Mouse (Mus musculus) heart, adult 2 months (tissue): ENCODE measurements at regions not wholly inside any gene's neighbourhood (a gene's known extent, or its start where the extent isn't known, plus 50 kb on each side); places are given as distances from the start of the nearest gene placed in this dataset.

Experiments used
- DNase-seq, 2 experiments: peaks; one replicate each; pipeline ENCODE4 v3.0.0; 2021
- H3K27ac ChIP-seq: fragments of 200-600 bp; 2 replicates; pipeline ENCODE4 v1.8.1; 2022
- H3K27me3 ChIP-seq: fragments of 200-500 bp; 2 replicates; pipeline ENCODE4 v1.6.1; 2012; ENCODE audit warnings: mild to moderate bottlenecking, low read length, inconsistent platforms, mixed read lengths; ENCODE audit not compliant: control insufficient read depth, insufficient read depth
- H3K36me3 ChIP-seq: fragments of 200-500 bp; 2 replicates; pipeline ENCODE4 v1.6.1; 2012; ENCODE audit warnings: low read length, inconsistent platforms; ENCODE audit not compliant: control insufficient read depth, insufficient read depth
- H3K4me1 ChIP-seq: fragments of 200-500 bp; 2 replicates; pipeline ENCODE4 v1.6.1; 2011; ENCODE audit warnings: low read length; ENCODE audit not compliant: control insufficient read depth, insufficient read depth
- H3K4me3 ChIP-seq: fragments of 200-600 bp; 2 replicates; pipeline ENCODE4 v1.8.1; 2022
- H3K79me2 ChIP-seq: fragments of 200-500 bp; replicated peaks from 2 replicates; pipeline ENCODE4 v1.6.1; 2012; ENCODE audit warnings: mild to moderate bottlenecking, inconsistent platforms, low read length, moderate library complexity, mixed read lengths; ENCODE audit not compliant: control insufficient read depth, insufficient read depth
- H3K9ac ChIP-seq: fragments of 200-500 bp; 2 replicates; pipeline ENCODE4 v1.6.1; 2012; ENCODE audit warnings: low read depth, mild to moderate bottlenecking, control low read depth, inconsistent platforms, low read length, mixed read lengths
- CTCF ChIP-seq: fragments of 200-600 bp; IDR thresholded peaks from 2 replicates; pipeline ENCODE4 v1.8.1; 2022; ENCODE audit warnings: antibody characterized with exemption, mild to moderate bottlenecking, moderate library complexity
- EP300 ChIP-seq: fragments of 200-500 bp; IDR thresholded peaks from 2 replicates; pipeline ENCODE4 v1.6.1; 2011; ENCODE audit warnings: low read depth, low read length, control low read depth; ENCODE audit not compliant: insufficient read depth
- POLR2A ChIP-seq: fragments of 200-500 bp; IDR thresholded peaks from 2 replicates; pipeline ENCODE4 v1.6.1; 2011; ENCODE audit warnings: mild to moderate bottlenecking, low read depth, low read length, control low read depth; ENCODE audit not compliant: insufficient read depth
- WGBS: fragments of 180-500 bp; shearing (Covaris S2); methylation state at CpG from one replicate; pipeline ENCODE4 v1.1.7; 2018; 5-methylcytosine and 5-hydroxymethylcytosine counted together
- intact Hi-C: fragments of 180-260 bp; cut with DNase I; formaldehyde crosslinking; loops from one replicate; pipeline ENCODE4 v1.15.1; 2025

GRCm38 (mm10) chr8:49799236-49799635, 955.5 kb upstream of the Tenm3 start:
- WGBS, result 67% methylated on average over 2 of the region's 2 CpGs

GRCm38 (mm10) chr8:49796741-49797140, 953.0 kb upstream of the Tenm3 start:
- no peak for TF ChIP-seq EP300
- no peak for TF ChIP-seq POLR2A
- no peak for TF ChIP-seq CTCF
- no peak for DNase-seq
- 75% methylated on average over 3 of the region's 3 CpGs for WGBS

More at GRCm38 (mm10) chr8:49799236-49799635, 955.5 kb upstream of the Tenm3 start:
- H3K27me3 ChIP-seq, result no peaks in the 10 kb centered on the region
- no peak overlapping the region for H3K4me3 ChIP-seq
- H3K9ac ChIP-seq, result no peak overlapping the region
- no peak overlapping the region for H3K27ac ChIP-seq
- TF ChIP-seq POLR2A (no peak), CTCF (no peak), EP300 (no peak)
- H3K79me2 ChIP-seq, result no peaks in the 10 kb centered on the region
- no peaks in the 10 kb centered on the region for H3K4me1 ChIP-seq
- DNase-seq, result no peak
- intact Hi-C loops, result no loop called here
- H3K36me3 ChIP-seq, result no peaks in the 10 kb centered on the region

DNA sequence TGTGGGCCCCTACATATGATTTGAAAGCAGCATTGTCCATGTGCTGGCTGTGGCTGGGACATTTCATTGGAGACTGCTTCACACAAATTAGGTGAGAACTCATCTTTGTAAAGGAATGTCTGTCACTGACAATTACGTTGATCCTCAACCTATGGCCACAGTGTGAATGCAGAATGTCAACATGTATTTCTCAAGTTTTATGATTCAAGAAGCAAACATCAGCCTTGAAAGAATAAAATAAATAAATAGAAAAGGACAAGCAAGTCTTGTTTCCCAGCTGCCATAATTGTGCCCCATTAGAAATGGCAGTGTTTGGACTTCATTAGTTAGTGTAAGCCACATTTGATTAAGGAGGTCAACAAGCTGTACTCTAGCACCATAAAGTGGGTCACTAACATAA, 950.7 kb upstream of the Tenm3 start:
- no peak for TF ChIP-seq EP300
- TF ChIP-seq CTCF, result no peak
- TF ChIP-seq POLR2A, result no peak
- H3K27me3 ChIP-seq, result no peaks in the 10 kb centered on the region
- no peaks in the 10 kb centered on the region for H3K4me1 ChIP-seq
- no peak overlapping the region for H3K27ac ChIP-seq
- DNase-seq, result no peak
- H3K9ac ChIP-seq, result no peak overlapping the region
- WGBS, result 74% methylated on average over 1 of the region's 1 CpGs
- H3K36me3 ChIP-seq, result no peaks in the 10 kb centered on the region
- no peak overlapping the region for H3K4me3 ChIP-seq
- H3K79me2 ChIP-seq, result no peaks in the 10 kb centered on the region
- intact Hi-C loops, result no loop called here

More at GRCm38 (mm10) chr8:49796741-49797140, 953.0 kb upstream of the Tenm3 start:
- Histone ChIP-seq H3K79me2 (no peaks in the 10 kb centered on the region), H3K9ac (no peak overlapping the region), H3K36me3 (no peaks in the 10 kb centered on the region), H3K27me3 (no peaks in the 10 kb centered on the region), H3K27ac (no peak overlapping the region), H3K4me1 (no peaks in the 10 kb centered on the region), H3K4me3 (no peak overlapping the region)
- intact Hi-C loops, result no loop called here

GRCm38 (mm10) chr8:49769829-49770228, 926.1 kb upstream of the Tenm3 start:
- Histone ChIP-seq H3K27me3 (no peaks in the 10 kb centered on the region), H3K9ac (no peak overlapping the region), H3K4me3 (no peak overlapping the region), H3K36me3 (no peaks in the 10 kb centered on the region), H3K79me2 (no peaks in the 10 kb centered on the region), H3K4me1 (no peaks in the 10 kb centered on the region), H3K27ac (no peak overlapping the region)
- TF ChIP-seq CTCF (no peak), POLR2A (no peak), EP300 (no peak)
- DNase-seq, result no peak
- WGBS, result 63% methylated on average over 4 of the region's 4 CpGs
- intact Hi-C loops, result no loop called here

- no peak overlapping the region for H3K4me3 ChIP-seq
- 52% methylated on average over 6 of the region's 6 CpGs for WGBS
- H3K36me3 ChIP-seq, result no peaks in the 10 kb centered on the region
- no peaks in the 10 kb centered on the region for H3K79me2 ChIP-seq
- no peak for DNase-seq
- no peak overlapping the region for H3K27ac ChIP-seq
- H3K9ac ChIP-seq, result no peak overlapping the region
- no peak for TF ChIP-seq POLR2A
- no peaks in the 10 kb centered on the region for H3K4me1 ChIP-seq
- intact Hi-C loops, result no loop called here
- H3K27me3 ChIP-seq, result no peaks in the 10 kb centered on the region
These were observed 894.3 kb upstream of the Tenm3 start for GRCm38 (mm10) chr8:49738043-49738442.

DNA sequence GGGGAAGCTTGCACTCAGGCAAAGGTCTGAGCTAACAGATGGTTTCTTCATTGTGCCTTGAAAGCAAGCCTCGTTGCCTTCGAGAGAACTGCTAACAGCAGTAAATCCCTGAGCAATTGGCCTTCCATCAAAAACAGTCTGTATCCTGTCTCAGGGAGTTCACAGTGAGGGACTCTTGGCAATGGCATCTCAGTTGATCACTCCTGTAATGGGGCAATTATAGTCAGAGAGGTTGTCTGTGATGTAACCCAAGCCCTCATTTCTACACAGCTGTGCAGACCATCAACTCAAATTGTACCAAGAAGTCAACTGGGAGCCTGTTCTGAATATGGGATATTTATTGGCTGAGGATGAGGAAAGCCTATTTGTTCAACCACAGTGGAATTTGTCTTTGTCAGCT, 885.4 kb upstream of the Tenm3 start:
- WGBS, result 54% methylated on average over 2 of the region's 2 CpGs
- H3K9ac ChIP-seq, result no peak overlapping the region
- H3K4me3 ChIP-seq, result no peak overlapping the region
- no peaks in the 10 kb centered on the region for H3K79me2 ChIP-seq
- intact Hi-C loops, result no loop called here
- no peaks in the 10 kb centered on the region for H3K27me3 ChIP-seq
- no peaks in the 10 kb centered on the region for H3K4me1 ChIP-seq
- no peak overlapping the region for H3K27ac ChIP-seq
- DNase-seq, result no peak
- H3K36me3 ChIP-seq, result no peaks in the 10 kb centered on the region
- no peak for TF ChIP-seq EP300
- no peak for TF ChIP-seq POLR2A
- TF ChIP-seq CTCF, result no peak

DNA sequence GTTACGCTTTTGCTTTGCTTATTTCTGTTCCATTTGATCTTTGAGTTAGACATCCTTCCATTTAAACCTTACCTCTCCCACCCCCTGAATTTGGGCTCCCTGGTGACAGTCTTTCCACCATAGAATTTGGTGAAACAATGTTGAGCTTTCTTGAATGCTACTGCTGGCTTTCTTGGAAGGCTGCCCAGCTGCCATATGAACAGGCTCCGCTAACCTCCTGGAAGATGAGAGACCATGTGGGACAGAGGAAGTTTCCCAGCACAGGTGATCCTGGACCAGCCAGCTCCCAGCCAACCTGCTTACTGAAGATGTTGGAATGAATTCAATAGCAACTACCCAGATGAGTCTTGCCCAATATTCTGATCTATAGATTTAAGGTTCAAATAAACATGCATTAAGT, 868.6 kb upstream of the Tenm3 start:
- TF ChIP-seq POLR2A, result no peak
- no peak for TF ChIP-seq EP300
- TF ChIP-seq CTCF, result no peak
- no peaks in the 10 kb centered on the region for H3K79me2 ChIP-seq
- intact Hi-C loops, result no loop called here
- H3K4me3 ChIP-seq, result no peak overlapping the region
- H3K27me3 ChIP-seq, result no peaks in the 10 kb centered on the region
- H3K36me3 ChIP-seq, result no peaks in the 10 kb centered on the region
- DNase-seq, result no peak
- no peak overlapping the region for H3K9ac ChIP-seq
- WGBS, result 78% methylated on average over 2 of the region's 2 CpGs
- H3K27ac ChIP-seq, result no peak overlapping the region
- H3K4me1 ChIP-seq, result no peaks in the 10 kb centered on the region
